Mouse (Mus musculus) brown adipose tissue, adult 24 weeks (tissue): ENCODE results near the gene Fam71b. TPM values are rescaled to one million over a fixed set of nuclear protein-coding genes. Genes with fewer than 3 reads are reported as not detected.
"Not testable (repeated sequence)": the region's sequence is repeated elsewhere in the genome, so short reads cannot be mapped to it uniquely, and the experiment has no call there.

Experiments used
- H3K27ac ChIP-seq: fragments of 200-500 bp; replicated peaks from 2 replicates; pipeline ENCODE4 v1.5.1; 2012; ENCODE audit warnings: low read depth, mild to moderate bottlenecking, low read length
- H3K4me1 ChIP-seq: fragments of 200-500 bp; 2 replicates; pipeline ENCODE4 v1.6.1; 2012; ENCODE audit warnings: low read length, mixed read lengths; ENCODE audit not compliant: control insufficient read depth, insufficient read depth, insufficient read length
- H3K4me3 ChIP-seq: fragments of 200-500 bp; 2 replicates; pipeline ENCODE4 v1.5.1; 2012; ENCODE audit warnings: low read depth, mild to moderate bottlenecking, low read length, moderate library complexity; ENCODE audit not compliant: insufficient read depth
- polyA plus RNA-seq: library from polyadenylated mRNA; stranded (reverse); fragments of >200 nt; gene quantifications from 2 replicates; pipeline ENCODE4 v1.2.4, GENCODE M21; 2012; ENCODE audit not compliant: missing spikeins, insufficient read depth, insufficient read length

Fam71b gene
- polyA plus RNA-seq, 1 experiment: not detected

DNA sequence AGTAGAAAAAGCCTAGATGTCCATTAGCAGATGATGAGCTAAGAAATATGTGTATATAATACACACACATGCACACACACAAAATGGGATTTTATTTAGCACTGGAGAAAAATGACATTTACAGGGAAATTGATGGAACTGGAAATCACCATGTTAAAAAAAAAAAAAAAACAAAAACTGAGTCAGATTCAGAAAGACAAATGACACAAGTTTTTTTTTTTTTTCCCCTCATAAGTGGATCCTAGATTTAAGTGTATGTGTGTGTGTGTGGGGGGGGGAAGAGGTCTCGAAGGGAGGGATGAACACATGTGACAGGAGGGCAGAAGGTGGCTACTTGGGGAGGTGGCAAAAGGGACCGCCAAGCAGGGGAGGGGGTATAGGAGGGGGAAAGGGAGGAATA lies 1.3 kb upstream of the Fam71b start:
- no peaks in the 10 kb centered on the region for H3K4me1 ChIP-seq
- H3K4me3 ChIP-seq: no peak overlapping the region
- no peak overlapping the region for H3K27ac ChIP-seq

DNA sequence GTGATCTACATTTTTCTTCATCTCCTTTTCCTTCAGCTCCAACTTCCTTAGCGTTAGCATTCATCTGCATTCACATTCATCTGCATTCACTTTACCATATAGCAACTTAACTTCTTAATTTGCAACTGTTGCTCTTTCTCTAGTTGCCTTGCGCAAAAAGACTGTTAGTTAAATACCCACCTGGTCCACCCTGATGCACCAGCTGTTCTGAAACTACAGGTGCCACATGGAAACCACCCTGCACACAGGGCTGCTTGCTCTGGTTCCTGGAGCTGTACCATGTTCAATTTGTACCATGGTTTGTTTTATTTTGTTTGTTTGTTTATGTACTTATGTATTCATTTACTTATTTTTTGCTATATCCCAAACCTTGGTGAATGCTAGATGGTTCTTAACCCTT lies 661 bp upstream of the Fam71b start:
- Histone ChIP-seq H3K27ac (no peak overlapping the region), H3K4me1 (no peaks in the 10 kb centered on the region), H3K4me3 (no peak overlapping the region)

DNA sequence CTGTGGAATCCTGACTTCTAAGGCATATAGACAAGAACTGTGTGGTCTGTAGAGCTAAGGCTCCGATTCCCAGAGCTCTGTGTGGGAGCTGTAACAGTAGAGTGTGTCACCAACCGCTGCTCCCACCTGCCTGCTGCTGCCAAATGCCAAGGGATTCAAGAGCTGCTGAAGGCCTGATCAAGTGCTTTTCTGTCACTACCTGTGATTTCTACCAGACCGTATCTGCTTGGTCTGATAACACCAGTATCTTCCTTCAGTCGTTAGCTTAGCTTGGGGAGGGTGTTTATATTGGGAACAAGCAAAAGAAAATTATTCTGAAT lies 461 bp downstream of the Fam71b start:
- H3K27ac ChIP-seq: no peak overlapping the region
- H3K4me1 ChIP-seq: no peaks in the 10 kb centered on the region
- H3K4me3 ChIP-seq: no peak overlapping the region

DNA sequence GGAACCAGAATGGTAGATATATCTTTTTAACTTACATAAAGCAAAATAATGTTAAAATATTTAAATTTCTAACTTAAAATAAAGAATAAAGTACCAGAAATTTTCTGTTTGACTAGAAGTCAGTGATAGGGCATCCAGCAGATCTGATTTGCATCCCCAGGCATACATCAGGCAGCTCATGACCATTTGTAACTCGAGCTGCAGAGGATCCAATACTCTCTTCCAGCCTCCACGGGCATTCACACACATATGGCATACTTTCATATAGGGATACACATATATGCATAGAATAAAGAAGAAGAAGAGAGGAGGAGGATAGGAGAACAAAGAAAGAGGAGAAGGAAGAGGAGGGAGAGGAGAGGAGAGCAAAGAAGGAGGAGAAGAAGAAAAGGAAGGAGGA lies 1.5 kb downstream of the Fam71b start:
- Histone ChIP-seq H3K4me1 (no peaks in the 10 kb centered on the region), H3K27ac (no peak overlapping the region), H3K4me3 (no peak overlapping the region)

GRCm38 (mm10) chr11:46398473-46398872 lies 2.1 kb downstream of the Fam71b start:
- no peak overlapping the region for H3K4me3 ChIP-seq
- H3K27ac ChIP-seq: no peak overlapping the region
- no peaks in the 10 kb centered on the region for H3K4me1 ChIP-seq

- H3K4me3 ChIP-seq: no peak overlapping the region
Measured at GRCm38 (mm10) chr11:46398933-46399383, 2.6 kb downstream of the Fam71b start.

DNA sequence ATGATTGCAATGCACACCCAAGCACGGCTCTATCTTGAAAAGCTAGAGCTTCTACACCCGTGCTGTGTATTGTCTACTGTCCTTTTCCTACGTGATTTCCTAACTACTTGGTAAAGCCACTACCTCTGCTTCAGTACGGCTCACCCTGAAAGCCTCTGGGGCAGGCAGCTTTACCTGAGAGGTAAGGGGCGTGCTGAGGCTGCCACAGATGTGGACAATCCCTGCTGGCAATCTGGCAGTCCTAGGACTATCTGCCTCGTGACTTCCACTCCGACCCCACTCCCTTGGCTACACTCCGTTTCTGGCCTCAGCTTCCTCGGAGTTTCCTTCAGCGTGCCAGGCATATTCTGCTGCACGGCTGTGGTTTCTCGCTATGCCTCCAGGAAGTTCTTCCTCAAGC lies 5.2 kb downstream of the Fam71b start:
- Histone ChIP-seq H3K27ac (no peak overlapping the region), H3K4me1 (no peaks in the 10 kb centered on the region), H3K4me3 (no peak overlapping the region)

More at GRCm38 (mm10) chr11:46398933-46399383, 2.6 kb downstream of the Fam71b start:
- H3K27ac ChIP-seq: no peak overlapping the region
- no peaks in the 10 kb centered on the region for H3K4me1 ChIP-seq

- Histone ChIP-seq H3K4me1 (no peaks in the 10 kb centered on the region), H3K27ac (no peak overlapping the region), H3K4me3 (no peak overlapping the region)
Measured at GRCm38 (mm10) chr11:46404986-46405385, 8.6 kb downstream of the Fam71b start.

- no peaks in the 10 kb centered on the region for H3K4me1 ChIP-seq
- H3K27ac ChIP-seq: no peak overlapping the region
- no peak overlapping the region for H3K4me3 ChIP-seq
Measured at GRCm38 (mm10) chr11:46406721-46407120, 10.4 kb downstream of the Fam71b start.

DNA sequence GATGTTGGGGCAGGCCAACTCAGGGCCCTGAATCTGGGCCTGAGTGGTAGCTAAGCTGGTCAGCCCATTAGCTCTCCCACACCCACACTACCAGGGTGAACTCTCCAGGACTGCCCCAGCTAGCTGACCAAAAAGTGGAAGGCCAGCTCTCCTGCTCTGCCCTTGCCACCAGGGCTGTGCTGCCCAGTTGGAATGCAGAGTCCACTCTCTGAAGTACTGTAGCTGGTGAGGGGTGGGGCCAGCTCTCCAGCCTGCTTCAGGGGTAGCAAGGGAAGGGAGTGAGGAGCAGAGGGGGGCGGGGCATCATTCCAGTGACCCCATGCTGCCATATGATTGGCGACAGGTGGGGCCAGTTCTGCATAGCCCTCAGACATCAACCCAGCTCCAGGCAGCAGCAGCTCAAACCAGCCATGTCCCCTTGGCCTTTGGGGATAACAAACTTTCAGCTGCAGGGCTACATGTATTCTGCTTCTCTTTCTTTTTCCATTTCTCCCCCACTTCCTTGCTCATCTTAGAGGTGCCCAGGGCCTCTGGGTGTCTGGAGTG lies 13.7 kb downstream of the Fam71b start:
- no peaks in the 10 kb centered on the region for H3K4me1 ChIP-seq
- H3K27ac ChIP-seq: no peak overlapping the region
- no peak overlapping the region for H3K4me3 ChIP-seq

DNA sequence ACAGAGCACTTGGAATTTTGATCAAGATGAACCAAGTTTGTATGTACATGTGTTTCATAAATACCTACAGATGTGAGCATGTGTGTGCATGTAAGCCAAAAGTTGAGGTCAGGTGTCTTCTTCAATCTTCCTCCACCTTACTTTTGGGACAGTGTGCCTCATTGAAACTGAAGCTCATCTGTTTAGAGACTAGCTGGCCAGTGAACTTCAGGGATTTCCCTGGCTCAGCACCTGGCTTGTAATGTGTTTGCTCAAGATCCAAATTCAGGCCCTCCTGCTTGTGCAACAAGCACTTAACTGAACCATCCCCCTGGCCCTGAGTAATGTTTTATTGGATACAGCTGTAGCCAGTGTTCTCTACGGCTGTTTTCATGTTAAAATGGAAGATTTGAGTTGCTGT lies 22.1 kb downstream of the Fam71b start:
- Histone ChIP-seq H3K4me1 (no peaks in the 10 kb centered on the region), H3K27ac (no peak overlapping the region), H3K4me3 (no peak overlapping the region)

DNA sequence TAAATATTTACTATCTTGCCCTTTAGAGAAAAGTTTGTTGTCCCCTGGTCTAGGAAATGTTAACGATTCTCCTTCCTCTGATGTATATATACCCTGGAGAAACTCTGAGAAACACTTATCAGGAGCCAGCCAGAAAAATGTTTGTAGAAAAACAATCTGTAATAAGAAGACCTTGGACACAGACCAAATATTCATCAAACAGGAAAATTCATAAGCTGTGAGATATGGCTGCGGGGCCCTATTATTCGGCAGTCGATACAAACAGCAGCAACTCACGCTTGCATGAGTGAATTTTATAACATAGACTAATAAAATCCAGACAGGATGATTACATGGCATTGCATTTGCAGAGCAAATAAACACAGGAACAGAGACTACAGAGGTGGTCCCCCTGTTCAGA lies 22.5 kb downstream of the Fam71b start:
- Histone ChIP-seq H3K27ac (no peak overlapping the region), H3K4me3 (no peak overlapping the region), H3K4me1 (no peaks in the 10 kb centered on the region)

DNA sequence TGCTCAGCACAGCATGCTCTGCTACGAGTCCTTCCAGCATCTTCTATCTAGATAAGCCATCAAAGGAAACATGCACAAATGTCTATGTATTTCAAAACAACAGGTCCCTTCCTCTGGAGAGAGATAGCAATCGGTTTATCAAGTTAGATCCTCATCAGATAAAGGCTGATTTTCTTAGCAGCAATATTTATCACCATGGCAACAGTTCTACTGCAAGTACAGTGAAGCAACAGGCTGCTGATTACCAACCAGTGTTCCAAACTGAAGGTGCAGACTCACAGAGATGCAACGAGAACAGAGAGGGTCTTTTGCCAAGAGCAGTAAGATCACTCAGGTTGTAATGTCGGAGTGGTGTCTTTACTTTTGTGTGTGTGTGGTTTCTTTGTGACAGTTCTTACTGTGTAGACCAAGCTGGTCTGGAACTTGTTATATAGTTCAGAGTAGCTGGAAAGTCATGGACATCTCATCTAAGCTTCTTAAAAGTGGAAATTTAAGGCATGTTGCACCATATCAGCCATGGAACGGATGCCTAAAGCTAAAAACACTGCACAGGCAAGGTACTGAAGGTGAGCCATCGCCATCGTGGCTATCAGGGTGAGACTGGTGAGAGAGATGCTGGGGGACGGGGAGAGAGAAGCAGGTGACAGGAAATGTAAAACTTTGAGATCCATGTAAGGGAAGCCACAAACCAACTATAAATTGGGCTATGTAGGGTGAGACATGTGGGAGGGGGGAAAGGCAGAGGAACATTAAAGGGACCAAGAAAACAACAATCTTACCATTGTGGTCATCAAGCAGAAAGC lies 24.9 kb downstream of the Fam71b start:
- Histone ChIP-seq H3K27ac (no peak overlapping the region), H3K4me1 (no peaks in the 10 kb centered on the region), H3K4me3 (no peak overlapping the region)

- H3K4me1 ChIP-seq, H3K4me3 ChIP-seq, H3K27ac ChIP-seq: not testable (repeated sequence)
Measured at GRCm38 (mm10) chr11:46428131-46428530, 31.8 kb downstream of the Fam71b start.

GRCm38 (mm10) chr11:46430123-46430522 lies 33.8 kb downstream of the Fam71b start:
- Histone ChIP-seq H3K4me3 (no peak overlapping the region), H3K27ac (no peak overlapping the region), H3K4me1 (no peaks in the 10 kb centered on the region)

DNA sequence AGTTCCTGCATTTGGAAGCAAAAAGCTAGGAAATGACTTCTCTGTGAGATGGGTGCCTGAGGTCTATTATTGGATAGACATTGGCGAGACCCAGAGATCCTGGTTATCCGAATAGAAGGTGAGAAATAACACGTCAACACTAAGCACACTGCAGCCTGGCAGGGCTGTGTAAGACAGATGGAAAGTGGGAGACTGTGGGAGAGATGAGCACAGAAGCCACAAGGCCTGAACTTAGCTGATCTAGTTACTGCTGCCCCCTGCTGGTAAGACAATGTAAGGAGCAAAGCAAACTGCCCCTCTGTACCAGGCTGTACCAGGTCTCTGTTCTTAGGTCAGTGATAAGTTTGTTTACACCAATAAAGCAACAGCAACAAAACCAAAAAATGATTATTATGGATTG lies 34.8 kb downstream of the Fam71b start:
- H3K4me1 ChIP-seq: no peaks in the 10 kb centered on the region
- H3K4me3 ChIP-seq: no peak overlapping the region

More for the DNA sequence above, 34.8 kb downstream of the Fam71b start:
- H3K27ac ChIP-seq: no peak overlapping the region
